Mouse (Mus musculus) Patski (cell line): ENCODE data around the gene Iffo1. TPM values are rescaled to one million over a fixed set of nuclear protein-coding genes. Genes with fewer than 3 reads are reported as not detected.
A peak's percentile ranks its signal among the peaks of the same experiment; 100 is the strongest.

ENCODE experiments used
- ATAC-seq: fragments of 100-300 bp; one replicate; pipeline ENCODE4 v1.8.0; 2021
- CTCF ChIA-PET: fragments of 350-600 bp; sonication (Branson Sonifier 250); formaldehyde crosslinking; loops from one replicate; lab custom pipeline; 2022; ENCODE audit warnings: inconsistent platforms; lab: Charles Lee
- POLR2A ChIA-PET: fragments of 350-600 bp; sonication (Branson Sonifier 250); formaldehyde crosslinking; loops from one replicate; lab custom pipeline; 2022; ENCODE audit warnings: antibody characterized with exemption, inconsistent platforms; lab: Charles Lee
- DNase-seq: peaks from one replicate; pipeline ENCODE4 v3.0.0-alpha.2; 2011; ENCODE audit warnings: low read depth, low spot score
- H3K27me3 ChIP-seq: fragments of 371-371 bp; one replicate; pipeline ENCODE4 v1.5.1; 2021
- CTCF ChIP-seq: fragments of 100-300 bp; IDR thresholded peaks from one replicate; pipeline ENCODE4 v1.5.1; 2021
- in situ Hi-C: fragments of 300-500 bp; cut with MboI; formaldehyde crosslinking; loops from 3 replicates; pipeline ENCODE4 v1.11.1; 2018; ENCODE audit warnings: low pct_unique_long_range_greater_than_20kb, mixed read lengths
- polyA plus RNA-seq: library from polyadenylated mRNA; unstranded; gene quantifications from one replicate; pipeline ENCODE4 v1.2.3, GENCODE M21; 2021

The Iffo1 gene
- polyA plus RNA-seq, result 6.2 TPM

GRCm38 (mm10) chr6:125145001-125145400 is at the start of gene Iffo1:
TSS of gene Iffo1 (plus strand) at chr6:125145241.
- ChIA-PET POLR2A (no interaction called here), CTCF (no interaction called here)
- DNase-seq (no peak), ATAC-seq (peak; percentile 24)
- in situ Hi-C loops, result no loop called here
- TF ChIP-seq CTCF, result no peak
- no peaks in the 10 kb centered on the region for H3K27me3 ChIP-seq

DNA sequence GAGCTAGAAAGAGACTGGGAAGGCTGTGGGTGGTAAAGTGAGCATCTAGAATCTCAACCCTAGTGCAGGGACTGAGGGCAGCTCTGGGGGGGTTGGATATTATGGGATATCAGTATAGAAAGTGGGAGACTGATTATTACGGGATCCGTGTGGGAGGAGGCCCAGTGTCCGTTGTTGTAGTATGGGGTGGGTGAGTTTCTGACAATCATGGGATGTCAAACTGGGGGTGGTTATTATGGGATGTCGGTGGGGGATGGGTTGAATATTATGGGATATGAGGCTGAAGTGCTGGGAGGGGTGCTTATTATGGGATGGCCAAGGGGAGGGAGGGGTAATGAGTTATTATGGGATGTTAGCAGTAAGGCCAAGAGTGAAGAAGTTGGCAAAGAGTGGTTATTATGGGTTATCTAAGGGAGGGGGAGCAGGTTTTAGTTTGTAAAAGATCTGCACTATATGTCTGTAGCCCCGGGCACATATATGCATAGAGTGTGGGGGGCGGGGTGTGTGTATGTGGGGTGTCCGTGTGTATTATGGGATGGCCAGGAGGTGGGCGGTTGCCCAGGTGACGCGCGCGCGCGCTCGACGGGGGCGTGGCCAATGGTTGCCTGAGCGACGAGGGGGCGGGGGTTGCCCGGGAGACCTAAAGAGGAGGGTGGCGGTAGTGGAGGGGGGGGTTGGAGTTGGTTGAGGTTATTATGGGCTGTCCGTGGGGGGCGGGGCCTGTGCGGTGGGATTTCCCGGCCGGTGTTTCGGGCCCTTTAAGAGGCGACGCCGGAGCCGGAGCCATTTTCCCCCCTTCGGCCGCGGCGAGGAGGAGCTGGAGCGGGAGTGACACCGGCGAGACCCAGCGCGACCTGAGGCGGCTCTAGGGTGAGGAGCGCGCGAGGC is 49.4 kb upstream of the Iffo1 start, which contains the start of gene Chd4:
Gene Chd4 (plus strand): TSS at position 591 of the 888 bp plus-strand sequence.
- peak; percentile 43 for DNase-seq
- H3K27me3 ChIP-seq, result no peaks in the 10 kb centered on the region
- TF ChIP-seq CTCF, result no peak
- POLR2A ChIA-PET, result no interaction called here
- CTCF ChIA-PET, result no interaction called here
- peak; percentile 44 for ATAC-seq
- in situ Hi-C loops, result no loop called here

GRCm38 (mm10) chr6:125096279-125096596 is 48.8 kb upstream of the Iffo1 start:
- DNase-seq (no peak), ATAC-seq (peak; percentile 28)
- no peaks in the 10 kb centered on the region for H3K27me3 ChIP-seq
- in situ Hi-C loops, result no loop called here
- no peak for TF ChIP-seq CTCF
- ChIA-PET POLR2A (interaction anchor here (1.3 kb wide), 1 partner anchor 70 kb away, joined by 4 read pairs; the partner anchor contains the start of gene Gapdh), CTCF (no interaction called here)

DNA sequence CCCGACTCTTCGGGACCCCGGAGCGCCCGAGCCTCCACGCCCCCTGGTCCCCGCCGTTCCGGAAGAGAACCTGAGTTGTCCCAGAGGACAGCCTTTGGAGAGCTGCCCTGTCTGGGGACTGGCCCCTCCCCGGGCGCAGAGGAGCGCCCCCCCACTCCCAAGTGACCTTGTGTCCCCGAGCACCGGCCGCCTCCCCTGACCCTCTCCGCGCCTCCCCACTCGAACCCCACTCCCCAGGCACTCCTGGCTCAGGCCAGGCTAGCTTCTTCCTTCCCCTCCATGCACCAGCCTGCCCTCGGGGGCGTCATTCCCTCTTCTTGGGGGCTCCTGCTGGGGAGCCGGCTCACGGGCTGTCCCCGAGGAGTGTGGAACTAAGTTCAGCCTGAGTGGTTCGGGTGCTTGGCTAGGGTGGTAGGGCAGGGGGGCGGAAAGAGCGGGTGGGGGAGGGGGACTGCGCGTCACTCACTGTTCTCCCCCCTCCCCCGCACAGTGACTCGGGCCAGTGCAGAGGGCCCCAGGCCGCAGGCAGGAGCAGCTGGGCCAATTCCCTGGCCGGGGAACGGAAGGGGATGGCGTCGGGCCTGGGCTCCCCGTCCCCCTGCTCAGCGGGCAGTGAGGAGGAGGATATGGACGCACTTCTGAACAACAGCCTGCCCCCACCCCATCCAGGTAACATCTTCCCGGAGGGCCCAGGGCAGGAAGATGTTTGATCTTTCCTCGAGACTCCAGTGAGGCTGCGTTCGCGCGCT is 48.3 kb upstream of the Iffo1 start:
- ATAC-seq (peak; percentile 24), DNase-seq (peak; percentile 17)
- in situ Hi-C loops, result no loop called here
- H3K27me3 ChIP-seq, result no peaks in the 10 kb centered on the region
- ChIA-PET CTCF (no interaction called here), POLR2A (interaction anchor here (1.3 kb wide), 1 partner anchor 69 kb away, joined by 4 read pairs; the partner anchor contains the start of gene Gapdh)
- TF ChIP-seq CTCF, result no peak

DNA sequence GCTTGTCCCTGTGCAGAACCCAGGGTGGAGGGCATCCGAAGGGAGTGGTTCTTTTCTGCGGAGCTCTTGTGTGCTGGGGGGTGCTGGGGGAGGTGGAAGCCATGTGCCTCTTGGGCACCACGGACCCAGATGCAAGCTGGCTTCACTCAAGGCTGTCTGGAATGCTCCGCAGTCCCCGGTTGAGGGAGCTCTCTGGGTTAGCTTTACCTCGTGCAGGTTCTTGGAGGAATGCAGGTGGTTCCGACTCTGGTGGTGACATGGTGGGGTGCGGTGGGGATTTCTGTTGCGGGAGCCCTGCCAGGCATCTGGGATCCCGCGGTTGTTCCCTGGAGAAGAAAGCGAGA is 47.7 kb upstream of the Iffo1 start:
- no peaks in the 10 kb centered on the region for H3K27me3 ChIP-seq
- no peak for TF ChIP-seq CTCF
- in situ Hi-C loops, result no loop called here
- ATAC-seq, result no peak
- CTCF ChIA-PET, result no interaction called here
- no peak for DNase-seq
- POLR2A ChIA-PET, result interaction anchor here (1.3 kb wide), 1 partner anchor 69 kb away, joined by 4 read pairs; the partner anchor contains the start of gene Gapdh

- no peaks in the 10 kb centered on the region for H3K27me3 ChIP-seq
- ChIA-PET POLR2A (no interaction called here), CTCF (no interaction called here)
- in situ Hi-C loops, result no loop called here
- TF ChIP-seq CTCF, result no peak
- no peak for ATAC-seq
- no peak for DNase-seq
Observed at GRCm38 (mm10) chr6:125097951-125098350, 47.1 kb upstream of the Iffo1 start.

DNA sequence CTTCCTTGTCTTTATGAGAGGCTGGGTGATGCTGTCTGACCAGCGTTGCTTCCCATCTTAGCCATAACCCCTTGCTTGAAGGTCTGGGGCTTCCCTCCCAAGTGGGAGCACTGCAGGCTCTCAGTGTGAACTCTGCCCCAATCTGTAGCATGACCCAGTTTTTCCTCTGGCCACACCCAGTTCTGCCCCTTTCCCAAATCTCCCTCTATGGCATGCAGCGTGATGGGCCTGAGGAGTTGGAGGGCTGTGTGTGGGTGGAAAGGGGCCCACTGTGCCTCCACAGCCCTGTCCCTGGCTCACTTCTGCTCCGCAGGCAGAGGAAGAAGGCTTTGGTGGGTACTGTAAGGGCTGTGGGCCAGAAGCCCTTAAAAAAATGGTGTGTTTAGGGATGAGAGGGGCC is 46.5 kb upstream of the Iffo1 start:
- no peaks in the 10 kb centered on the region for H3K27me3 ChIP-seq
- TF ChIP-seq CTCF, result no peak
- CTCF ChIA-PET, result no interaction called here
- DNase-seq, result no peak
- no peak for ATAC-seq
- POLR2A ChIA-PET, result no interaction called here
- in situ Hi-C loops, result no loop called here

DNA sequence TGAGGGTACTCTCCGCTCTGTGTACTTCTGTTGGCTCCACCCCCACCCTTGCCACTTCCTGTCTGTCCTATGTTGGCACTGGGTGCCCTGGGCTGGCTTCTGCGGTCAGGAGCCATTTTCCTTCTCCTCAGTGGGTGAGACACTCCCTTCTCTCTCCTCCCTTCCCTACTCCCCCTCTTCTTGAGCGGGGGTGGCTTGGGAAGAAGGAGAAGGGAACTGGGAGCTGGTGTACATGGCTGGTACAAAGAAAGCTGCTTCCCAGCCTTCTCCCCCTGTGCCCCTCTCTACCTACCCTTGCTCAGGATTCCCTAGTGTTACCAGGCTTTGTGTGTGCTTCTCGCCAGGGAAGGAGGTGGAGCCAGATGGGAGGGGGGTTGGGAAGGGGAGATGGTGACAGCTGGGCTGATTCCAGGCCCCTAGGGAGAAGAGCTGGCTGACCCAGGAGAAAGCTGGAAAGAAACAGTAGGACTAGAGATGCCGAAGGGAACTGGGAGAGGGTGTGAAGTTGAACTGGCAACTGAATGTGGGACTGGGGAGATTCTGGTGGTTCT is 45.5 kb upstream of the Iffo1 start:
- in situ Hi-C loops, result no loop called here
- no peak for ATAC-seq
- no peak for DNase-seq
- CTCF ChIA-PET, result interaction anchor here (1.0 to 4.5 kb wide), 3 partner anchors 10 to 14 kb away, joined by 4 to 25 read pairs (median 5); no protein-coding TSS in a partner anchor
- POLR2A ChIA-PET, result interaction anchor here (1.1 to 1.8 kb wide), 3 partner anchors 10 to 14 kb away, joined by 3 to 8 read pairs (median 5); no protein-coding TSS in a partner anchor
- no peaks in the 10 kb centered on the region for H3K27me3 ChIP-seq
- no peak for TF ChIP-seq CTCF

GRCm38 (mm10) chr6:125101444-125101843 is 43.6 kb upstream of the Iffo1 start:
- H3K27me3 ChIP-seq, result no peaks in the 10 kb centered on the region
- POLR2A ChIA-PET, result no interaction called here
- CTCF ChIA-PET, result interaction anchor here (1.6 to 4.5 kb wide), 2 partner anchors 9 to 13 kb away, joined by 4 to 25 read pairs; no protein-coding TSS in a partner anchor
- ATAC-seq, result no peak
- no peak for DNase-seq
- in situ Hi-C loops, result no loop called here
- TF ChIP-seq CTCF, result no peak

DNA sequence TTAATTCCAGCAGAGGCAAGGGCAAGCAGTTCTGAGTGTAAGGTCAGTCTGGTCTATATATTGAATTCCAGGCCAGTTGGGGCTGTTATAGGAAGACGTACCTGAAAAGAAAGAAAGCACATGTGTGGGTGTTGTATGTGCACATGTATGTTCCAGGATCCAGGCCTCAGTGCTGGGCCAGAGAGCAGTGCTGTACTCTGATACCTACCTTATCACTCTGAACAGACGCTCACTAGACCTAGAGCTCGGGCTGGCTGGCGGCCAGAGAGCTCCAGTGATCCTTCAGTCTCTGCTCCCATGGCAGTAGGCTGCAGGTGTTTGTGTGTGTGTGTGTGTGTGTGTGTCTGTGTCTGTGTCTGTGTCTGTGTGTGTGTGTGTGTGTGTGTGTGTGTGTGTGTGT is 40.8 kb upstream of the Iffo1 start:
- ATAC-seq (no peak), DNase-seq (no peak)
- no peaks in the 10 kb centered on the region for H3K27me3 ChIP-seq
- in situ Hi-C loops, result no loop called here
- no peak for TF ChIP-seq CTCF
- POLR2A ChIA-PET, result interaction anchor here (0.8 kb wide), 1 partner anchor 64 kb away, joined by 6 read pairs; no protein-coding TSS in a partner anchor
- CTCF ChIA-PET, result no interaction called here
